Mouse (Mus musculus) G1E (cell line): ENCODE data around the gene Tomm34. TPM values are rescaled to one million over a fixed set of nuclear protein-coding genes. Genes with fewer than 3 reads are reported as not detected.
"Not testable (repeated sequence)": the region's sequence is repeated elsewhere in the genome, so short reads cannot be mapped to it uniquely, and the experiment has no call there.

Source experiments
- ATAC-seq: 2 replicates; pipeline ENCODE4 v1.8.0; 2016; ENCODE audit warnings: mild to moderate bottlenecking; ENCODE audit not compliant: insufficient number of reproducible peaks, poor library complexity, low FRiP score, severe bottlenecking; ENCODE audit errors: extremely low read depth
- DNase-seq: peaks from one replicate; pipeline ENCODE4 v3.0.0; 2012; ENCODE audit warnings: low spot score
- H3K27me3 ChIP-seq: 2 replicates; pipeline ENCODE4 v1.6.1; 2012; ENCODE audit warnings: mild to moderate bottlenecking, low read length, inconsistent platforms; ENCODE audit not compliant: insufficient read depth
- H3K36me3 ChIP-seq: replicated peaks from 2 replicates; pipeline ENCODE3; 2012; ENCODE audit warnings: mild to moderate bottlenecking, inconsistent platforms
- H3K4me1 ChIP-seq: 2 replicates; pipeline ENCODE4 v1.6.1; 2012; ENCODE audit warnings: low read depth, low read length, inconsistent platforms, mixed read lengths; ENCODE audit not compliant: insufficient read depth
- H3K4me3 ChIP-seq: 2 replicates; pipeline ENCODE4 v1.5.1; 2012; ENCODE audit warnings: low read depth, mild to moderate bottlenecking, inconsistent platforms, low read length, moderate library complexity, mixed read lengths
- H3K9me3 ChIP-seq: replicated peaks from 2 replicates; pipeline ENCODE4 v1.6.1; 2012; ENCODE audit warnings: inconsistent platforms
- CTCF ChIP-seq: IDR thresholded peaks from 2 replicates; pipeline ENCODE4 v1.5.1; 2012; ENCODE audit warnings: low read depth, low read length, inconsistent platforms, mixed read lengths
- GATA1 ChIP-seq: IDR thresholded peaks from 2 replicates; pipeline ENCODE4 v1.6.1; 2012; ENCODE audit warnings: borderline replicate concordance, low read length, inconsistent platforms, mixed read lengths
- GATA2 ChIP-seq: IDR thresholded peaks from 2 replicates; pipeline ENCODE4 v1.6.1; 2012; ENCODE audit warnings: low read depth, low read length, inconsistent platforms, borderline replicate concordance
- POLR2AphosphoS5 ChIP-seq: IDR thresholded peaks from 2 replicates; pipeline ENCODE4 v1.6.1; 2012; ENCODE audit warnings: low read depth, low read length, inconsistent platforms; ENCODE audit not compliant: insufficient replicate concordance
- TAL1 ChIP-seq: conservative IDR thresholded peaks from 2 replicates; pipeline ENCODE4 v1.6.1; 2012; ENCODE audit warnings: low read depth, low read length, inconsistent platforms, mixed read lengths
- polyA plus RNA-seq: library from polyadenylated mRNA; stranded (reverse); fragments of >175 nt; gene quantifications from 2 replicates; pipeline ENCODE4 v1.2.3, GENCODE M21; 2012
- total RNA-seq, 2 experiments: library from RNA; stranded (forward) in 1 of 2; stranded (reverse) in 1 of 2; fragments of 200-1000 nt in 1 of 2; fragments of >200 nt in 1 of 2; fragmentation: Nextera tagmentation in 1 of 2; gene quantifications; 2 replicates each; pipeline ENCODE4 v1.2.3; 2014 to 2017

The Tomm34 gene
- total and polyA plus RNA-seq, 3 experiments: 48.2 to 63.0 (median 61.0) TPM

DNA sequence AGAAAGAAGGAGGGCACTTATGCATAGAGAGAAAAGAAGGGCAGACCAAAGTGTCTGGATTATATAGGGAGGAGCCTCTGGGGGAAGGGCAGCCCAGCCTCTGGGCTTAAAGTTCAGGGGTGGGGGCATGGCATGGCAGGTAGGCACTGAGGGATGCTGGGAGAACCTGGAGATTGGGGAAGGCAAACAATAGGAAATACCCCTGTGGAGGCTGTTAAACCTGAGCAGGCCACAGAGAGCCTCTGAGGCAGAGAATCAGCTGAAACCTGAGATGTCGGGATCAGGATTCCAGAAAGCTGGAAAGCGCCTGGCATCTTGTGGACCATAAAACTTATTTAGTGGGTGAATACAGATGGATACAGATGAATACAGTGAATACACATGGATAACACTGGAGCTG is 1.1 kb upstream of the Tomm34 start:
- H3K4me1 ChIP-seq: peaks cover 43% of the 10 kb centered on the region
- TF ChIP-seq POLR2AphosphoS5 (no peak), CTCF (no peak), TAL1 (no peak), GATA2 (no peak), GATA1 (no peak)
- H3K27me3 ChIP-seq: no peaks in the 10 kb centered on the region
- ATAC-seq (no peak), DNase-seq (no peak)
- H3K4me3 ChIP-seq: no peak overlapping the region
- peaks cover 38% of the 10 kb centered on the region for H3K36me3 ChIP-seq
- no peaks in the 10 kb centered on the region for H3K9me3 ChIP-seq

DNA sequence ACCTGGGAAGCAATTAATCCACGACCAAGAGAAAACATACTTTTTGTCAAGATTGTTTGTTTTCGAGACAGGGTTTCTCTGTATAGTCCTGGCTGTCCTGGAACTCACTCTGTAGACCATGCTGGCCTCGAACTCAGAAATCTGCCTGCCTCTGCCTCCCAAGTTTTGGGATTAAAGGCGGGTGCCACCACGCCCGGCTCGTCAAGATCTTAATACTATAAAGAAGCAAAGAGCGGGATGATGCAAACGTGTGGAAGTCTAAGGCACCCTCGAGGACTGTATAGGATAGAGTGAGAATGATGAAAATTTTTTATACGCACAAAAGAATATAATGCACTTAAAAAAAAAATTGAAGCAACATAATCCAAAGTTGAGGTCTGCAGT is 460 bp upstream of the Tomm34 start:
- not testable (repeated sequence) for H3K9me3 ChIP-seq, DNase-seq, H3K27me3 ChIP-seq, ATAC-seq
- peaks cover 38% of the 10 kb centered on the region for H3K4me1 ChIP-seq
- H3K36me3 ChIP-seq: peaks cover 40% of the 10 kb centered on the region
- H3K4me3 ChIP-seq: peak overlapping the region; percentile 94; the same call in 1 of the 2 replicates

DNA sequence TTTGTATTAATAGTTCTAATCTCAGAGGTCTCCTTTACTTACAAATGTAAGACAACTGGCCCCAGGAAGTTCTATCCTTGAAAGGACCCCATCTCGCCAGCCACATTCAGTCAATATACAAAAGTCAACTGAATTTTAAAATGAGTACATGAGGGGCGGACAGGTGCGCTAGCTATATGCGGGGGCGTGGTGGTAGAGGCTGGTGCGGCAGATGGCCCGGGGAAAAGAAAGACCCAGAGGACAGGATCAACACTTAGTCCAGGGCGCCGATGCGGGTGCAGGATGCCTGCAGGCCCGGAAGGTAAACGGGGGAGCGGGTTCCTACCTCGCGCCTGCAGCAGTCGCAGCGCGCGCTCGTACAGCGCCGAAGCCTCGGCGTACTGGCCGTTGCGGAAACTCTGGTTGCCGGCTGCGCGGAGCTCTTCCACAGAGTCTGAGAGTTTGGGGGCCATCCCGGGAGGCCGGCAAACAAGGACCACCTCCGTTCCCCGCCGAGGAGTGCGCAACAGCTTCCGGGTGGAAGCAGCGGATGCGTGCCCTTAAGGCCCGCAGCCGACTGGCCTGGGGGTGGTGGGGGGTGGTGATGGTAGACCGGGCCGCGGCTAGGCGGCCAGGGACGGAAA is 716 bp downstream of the Tomm34 start, which contains the start of gene Stk4:
TSS of gene Stk4 (plus strand) at position 181 of the 623 bp plus-strand sequence.
- H3K4me3 ChIP-seq: peak within 1 kb of the TSS; percentile 94
- peaks cover 27% of the 10 kb centered on the region for H3K4me1 ChIP-seq
- no peaks in the 10 kb centered on the region for H3K27me3 ChIP-seq
- TF ChIP-seq GATA2: no peak
- TF ChIP-seq POLR2AphosphoS5: no peak
- TF ChIP-seq CTCF: no peak
- TF ChIP-seq TAL1: no peak
- no peak for TF ChIP-seq GATA1
- ATAC-seq: no peak
- peaks cover 42% of the 10 kb centered on the region for H3K36me3 ChIP-seq
- DNase-seq: peak; percentile 54
- no peaks in the 10 kb centered on the region for H3K9me3 ChIP-seq

DNA sequence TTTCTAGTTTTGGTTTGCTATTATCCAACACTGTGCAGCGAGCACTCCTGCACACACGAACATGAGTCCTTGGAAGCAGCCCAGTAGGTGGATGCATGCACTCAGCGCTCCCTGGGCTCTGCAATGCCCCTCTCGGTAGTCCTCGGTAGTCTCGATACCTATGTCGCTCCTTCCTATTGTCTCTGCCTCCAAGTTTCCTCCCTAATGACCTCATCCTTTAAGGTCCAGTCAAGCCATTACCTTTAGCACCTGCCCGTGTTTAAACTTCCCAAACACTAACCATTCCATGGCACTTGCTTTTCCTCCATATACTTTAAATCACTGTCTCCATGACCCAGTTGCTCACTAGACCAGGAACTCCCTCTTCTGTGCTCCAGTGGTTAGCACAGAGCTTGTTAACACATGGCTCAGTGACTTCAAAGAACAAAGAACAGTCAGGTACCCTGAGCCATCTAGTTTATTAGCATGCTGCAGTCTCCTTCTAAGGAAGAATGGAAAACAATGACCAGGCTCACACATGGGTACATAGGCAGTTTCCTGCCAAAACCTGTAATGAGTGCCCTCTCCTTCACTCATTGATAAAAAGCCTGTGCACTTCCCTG is 11.2 kb downstream of the Tomm34 start:
- Histone ChIP-seq H3K27me3 (no peaks in the 10 kb centered on the region), H3K36me3 (peaks cover 94% of the 10 kb centered on the region), H3K4me3 (no peak overlapping the region), H3K9me3 (no peaks in the 10 kb centered on the region), H3K4me1 (no peaks in the 10 kb centered on the region)
- DNase-seq (no peak), ATAC-seq (no peak)
- TF ChIP-seq TAL1: no peak
- TF ChIP-seq CTCF: no peak
- TF ChIP-seq GATA2: no peak
- TF ChIP-seq POLR2AphosphoS5: no peak
- no peak for TF ChIP-seq GATA1

DNA sequence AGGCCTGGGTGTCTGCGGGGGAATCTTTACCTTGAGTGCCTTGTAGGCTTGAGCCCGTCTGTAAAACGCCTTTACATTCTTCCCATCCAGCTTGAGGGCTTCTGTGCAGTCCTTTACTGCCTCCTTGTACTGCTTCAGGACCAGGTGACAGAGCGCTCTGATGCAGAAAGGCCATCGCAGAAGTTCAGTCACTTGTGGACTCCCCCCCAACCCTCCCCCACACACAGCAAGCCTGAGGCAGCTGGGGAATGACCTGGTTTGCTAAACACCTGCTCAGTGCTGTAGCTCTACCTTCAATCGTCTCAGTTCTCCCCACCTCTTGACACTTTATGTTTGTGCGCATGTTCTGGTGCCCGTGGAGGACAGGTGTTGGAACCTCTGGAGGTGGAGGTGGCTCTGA is 16.3 kb downstream of the Tomm34 start:
- ATAC-seq: no peak

DNA sequence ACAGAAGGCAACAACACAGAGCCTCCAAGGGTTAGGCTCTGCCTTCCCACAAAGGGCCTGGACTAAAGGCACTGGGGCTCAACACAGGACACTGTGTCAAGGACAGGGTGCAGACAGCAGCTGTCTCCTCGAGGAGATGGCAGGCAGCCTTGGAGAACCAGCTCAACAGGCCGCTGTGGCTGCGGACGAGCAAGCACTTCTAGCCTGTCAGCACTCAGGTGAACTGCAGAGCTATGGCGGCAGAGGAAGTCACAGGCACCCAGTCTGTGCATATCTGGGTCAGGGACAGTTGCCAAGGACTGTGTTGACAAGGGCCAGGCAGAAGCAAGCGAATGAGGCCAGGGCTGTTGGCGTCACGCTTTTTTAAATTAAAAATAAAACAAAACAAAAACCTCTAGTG is 17.2 kb downstream of the Tomm34 start:
- H3K9me3 ChIP-seq: no peaks in the 10 kb centered on the region
- H3K4me1 ChIP-seq: no peaks in the 10 kb centered on the region
- H3K36me3 ChIP-seq: peaks cover 91% of the 10 kb centered on the region
- ATAC-seq: no peak
- DNase-seq: no peak
- H3K27me3 ChIP-seq: no peaks in the 10 kb centered on the region
- TF ChIP-seq GATA2: no peak
- TF ChIP-seq POLR2AphosphoS5: no peak
- TF ChIP-seq TAL1: no peak
- no peak for TF ChIP-seq CTCF
- TF ChIP-seq GATA1: no peak
- H3K4me3 ChIP-seq: no peak overlapping the region

More for the DNA sequence above, 16.3 kb downstream of the Tomm34 start:
- H3K9me3 ChIP-seq: no peaks in the 10 kb centered on the region
- H3K4me1 ChIP-seq: no peaks in the 10 kb centered on the region
- H3K36me3 ChIP-seq: peaks cover 95% of the 10 kb centered on the region
- no peaks in the 10 kb centered on the region for H3K27me3 ChIP-seq
- DNase-seq: no peak
- H3K4me3 ChIP-seq: no peak overlapping the region
- TF ChIP-seq GATA2 (no peak), GATA1 (no peak), CTCF (no peak), POLR2AphosphoS5 (no peak), TAL1 (no peak)
